Mouse (Mus musculus): ENCODE measurements around the gene Strada.

- TF ChIP-seq MYOG (IDR thresholded peaks at IDR 0.05; ENCODE audit: control insufficient read depth, extremely low read depth, insufficient read length) (no peak), CTCF (IDR thresholded peaks at IDR 0.05; ENCODE audit: control insufficient read depth, insufficient read depth, insufficient read length) (no peak), USF1 (IDR thresholded peaks at IDR 0.05; ENCODE audit: low read depth) (no peak)
Observed at GRCm38 (mm10) chr11:106152132-106152531, 49.8 kb downstream of the Strada start.

Measured in C2C12 (cell line).